In the genomic region with DNA sequence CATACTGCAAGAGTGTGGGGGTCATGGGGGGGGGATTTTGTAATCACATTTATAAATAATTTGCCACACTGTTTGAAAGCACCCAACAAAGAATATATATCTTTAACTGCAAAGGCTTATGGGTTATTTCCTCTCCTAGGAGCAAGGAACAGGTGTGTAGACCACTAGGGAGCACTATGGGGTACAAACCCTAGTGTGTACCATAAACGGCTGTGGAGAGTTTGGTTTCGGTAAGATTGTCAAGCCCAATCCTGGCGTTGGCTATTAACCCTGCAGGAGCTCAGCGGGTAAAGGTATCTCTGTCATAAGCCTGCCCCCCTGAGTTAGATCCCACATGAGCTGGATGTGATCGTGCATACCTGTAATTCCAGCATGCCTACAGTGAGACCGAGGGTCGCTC, we compare ENCODE assay signal across 17 mouse cellular contexts.
"Had no signal": no experiment of that assay in that cellular context is flagged by ENCODE, and none has a peak within 500 bp of the region (broad histone marks: within the 10 kb centered on the region; RNA-seq: fewer than 3 reads in every experiment).

No protein-coding gene starts in this region.

- H3K4me2 ChIP-seq: lung, embryonic 15.5 days; midbrain, embryonic 12.5 days; neural tube, embryonic 12.5 days; stomach, embryonic 15.5 days had no signal

- H3K27ac ChIP-seq: lung, embryonic 15.5 days; macrophage; midbrain, embryonic 12.5 days; neural tube, embryonic 12.5 days; stomach, embryonic 15.5 days; stomach, postnatal 0 days had no signal

- H3K9ac ChIP-seq: liver, postnatal 0 days; lung, embryonic 15.5 days; midbrain, embryonic 12.5 days; neural tube, embryonic 12.5 days; stomach, embryonic 15.5 days had no signal

- DNase-seq: liver, postnatal 0 days; lung, adult 2 months; lung, postnatal 14 days; lung, postnatal 36 days; midbrain, embryonic 14.5 days; right cerebral cortex, postnatal 14 days; thymus, adult 2 months; thymus, postnatal 25 days; thymus, postnatal 4 days had no signal

- H3K4me3 ChIP-seq: lung, embryonic 15.5 days; megakaryocyte, embryonic 14.5 days; midbrain, embryonic 12.5 days; neural tube, embryonic 12.5 days; stomach, embryonic 15.5 days had no signal

- H3K27me3 ChIP-seq: lung, embryonic 15.5 days; megakaryocyte, embryonic 14.5 days; midbrain, embryonic 12.5 days; neural tube, embryonic 12.5 days; stomach, embryonic 15.5 days had no signal

- H3K4me1 ChIP-seq: lung, embryonic 15.5 days; midbrain, embryonic 12.5 days; neural tube, embryonic 12.5 days; stomach, embryonic 15.5 days had no signal

- H3K36me3 ChIP-seq: lung, embryonic 15.5 days; midbrain, embryonic 12.5 days; neural tube, embryonic 12.5 days; stomach, embryonic 15.5 days had no signal

- H3K9me3 ChIP-seq: lung, embryonic 15.5 days; megakaryocyte, embryonic 14.5 days; midbrain, embryonic 12.5 days; neural tube, embryonic 12.5 days; stomach, embryonic 15.5 days had no signal

- ATAC-seq: liver, postnatal 0 days; lung, postnatal 0 days had no signal
